Mouse (Mus musculus): ENCODE data around the gene Gltpd2.

- TF ChIP-seq GATA1 (IDR thresholded peaks at IDR 0.05; ENCODE audit: borderline replicate concordance, low read length) (no peak), FLI1 (IDR thresholded peaks at IDR 0.05; ENCODE audit: low read length) (no peak)
Observed at GRCm38 (mm10) chr11:70564276-70564873, 45.4 kb downstream of the Gltpd2 start.
